Mouse (Mus musculus) cerebellum, adult 2 months (tissue): ENCODE results near the gene Socs4.

Experiments
- CTCF ChIP-seq: fragments of 200-500 bp; IDR thresholded peaks from 2 replicates; pipeline ENCODE4 v1.5.1; 2011; ENCODE audit warnings: low read depth, mild to moderate bottlenecking, control low read depth, low read length, moderate library complexity, borderline replicate concordance; ENCODE audit not compliant: insufficient read depth
- POLR2A ChIP-seq: fragments of 200-500 bp; IDR thresholded peaks from 2 replicates; pipeline ENCODE4 v1.6.1; 2011; ENCODE audit warnings: low read length, control low read depth, borderline replicate concordance; ENCODE audit not compliant: insufficient read depth

- TF ChIP-seq CTCF (no peak), POLR2A (no peak)
Measured at GRCm38 (mm10) chr14:47264866-47265265, 11.9 kb upstream of the Socs4 start.
